Comparison of ENCODE assay signal across 20 mouse cellular contexts in the genomic region with DNA sequence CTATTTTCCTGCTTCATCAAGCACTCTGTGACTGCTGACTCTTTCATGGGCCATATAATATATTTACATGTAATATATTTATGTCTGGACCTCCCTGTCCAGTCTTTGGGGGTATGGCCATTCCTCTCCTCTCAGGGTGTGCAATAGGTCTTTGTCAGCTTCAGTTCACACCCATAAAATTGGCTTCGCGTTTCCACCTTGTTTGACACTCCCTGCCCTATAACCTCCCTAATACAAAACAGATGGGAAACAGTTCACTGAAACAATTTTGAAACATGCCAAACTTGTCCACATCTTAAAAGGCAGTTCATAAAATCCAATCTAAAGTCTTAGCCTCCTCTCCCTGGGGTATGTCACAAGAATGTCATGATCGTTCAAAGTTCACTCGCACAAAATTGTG.
A peak's percentile ranks its signal among the peaks of the same experiment; 100 is the strongest.
DNase-seq lines count a peak whose midpoint lies in the region; ATAC-seq and TF ChIP-seq lines count a peak whose summit lies in the region.
"Had no signal": no experiment of that assay in that cellular context is flagged by ENCODE, and none has a peak within 500 bp of the region (broad histone marks: within the 10 kb centered on the region; RNA-seq: fewer than 3 reads in every experiment).

No protein-coding gene starts in this region.

- no peaks in the 10 kb centered on the region for H3K9me3 ChIP-seq in kidney, postnatal 0 days (replicated peaks; ENCODE audit: low read length)
- H3K9me3 ChIP-seq in limb, embryonic 10.5 days (replicated peaks): no peaks in the 10 kb centered on the region
- no peaks in the 10 kb centered on the region for H3K9me3 ChIP-seq in forebrain, embryonic 15.5 days
- H3K9me3 ChIP-seq: heart, embryonic 13.5 days; midbrain, embryonic 15.5 days had no signal

- no peak overlapping the region for H3K4me2 ChIP-seq in kidney, postnatal 0 days (ENCODE audit: low read length)
- no peak overlapping the region for H3K4me2 ChIP-seq in forebrain, embryonic 15.5 days (replicated peaks)
- H3K4me2 ChIP-seq: heart, embryonic 13.5 days; midbrain, embryonic 15.5 days had no signal

- H3K4me3 ChIP-seq in kidney, postnatal 0 days (replicated peaks; ENCODE audit: low read depth, low read length): no peak overlapping the region
- H3K4me3 ChIP-seq in limb, embryonic 10.5 days: no peak overlapping the region
- no peak overlapping the region for H3K4me3 ChIP-seq in forebrain, embryonic 15.5 days
- H3K4me3 ChIP-seq: heart, embryonic 13.5 days; midbrain, embryonic 15.5 days; myocyte had no signal

- no peaks in the 10 kb centered on the region for H3K4me1 ChIP-seq in kidney, postnatal 0 days (replicated peaks; ENCODE audit: insufficient read depth, low read length)
- peaks cover 59% of the 10 kb centered on the region for H3K4me1 ChIP-seq in limb, embryonic 10.5 days
- H3K4me1 ChIP-seq in forebrain, embryonic 15.5 days: no peaks in the 10 kb centered on the region
- H3K4me1 ChIP-seq: heart, embryonic 13.5 days; midbrain, embryonic 15.5 days had no signal

- peak; percentile 65 for DNase-seq in kidney, postnatal 0 days (ENCODE audit: low spot score)
- DNase-seq in kidney, postnatal 25 days: no peak
- DNase-seq in embryo, embryonic 11 days: peak; percentile 67
- DNase-seq in limb, embryonic 10.5 days (ENCODE audit: low spot score): peak; percentile 48
- no peak for DNase-seq in urinary bladder, adult 2 months (ENCODE audit: low spot score)
- DNase-seq in left cerebral cortex, postnatal 25 days (ENCODE audit: low spot score in 2 of 2): no peak
- DNase-seq: adrenal gland, postnatal 25 days; cerebellum, adult 11-12 months; cerebellum, postnatal 25 days; forebrain, postnatal 0 days; heart, postnatal 36 days; kidney, adult 18-20 months; liver; liver, postnatal 0 days; lung, postnatal 10 days; thymus, postnatal 36 days had no signal

- no peaks in the 10 kb centered on the region for H3K27me3 ChIP-seq in kidney, postnatal 0 days (ENCODE audit: insufficient read depth, low read length)
- no peaks in the 10 kb centered on the region for H3K27me3 ChIP-seq in limb, embryonic 10.5 days (ENCODE audit: low read depth, poor library complexity, severe bottlenecking)
- no peaks in the 10 kb centered on the region for H3K27me3 ChIP-seq in forebrain, embryonic 15.5 days
- H3K27me3 ChIP-seq: heart, embryonic 13.5 days; midbrain, embryonic 15.5 days had no signal

- no peak overlapping the region for H3K27ac ChIP-seq in kidney, postnatal 0 days
- no peak overlapping the region for H3K27ac ChIP-seq in limb, embryonic 10.5 days
- H3K27ac ChIP-seq in forebrain, embryonic 15.5 days (replicated peaks): no peak overlapping the region
- H3K27ac ChIP-seq: heart, embryonic 13.5 days; midbrain, embryonic 15.5 days had no signal

- 44% methylated on average over 4 of the region's 4 CpGs for WGBS in kidney, postnatal 0 days
- 10% methylated on average over 4 of the region's 4 CpGs for WGBS in limb, embryonic 10.5 days
- 94% methylated on average over 4 of the region's 4 CpGs for WGBS in forebrain, embryonic 15.5 days

- intact Hi-C loops in left cerebral cortex, postnatal 25 days (cut with DNase I): no loop called here

- H3K36me3 ChIP-seq in kidney, postnatal 0 days (ENCODE audit: insufficient read depth, low read length): no peaks in the 10 kb centered on the region
- H3K36me3 ChIP-seq in limb, embryonic 10.5 days: no peaks in the 10 kb centered on the region
- H3K36me3 ChIP-seq in forebrain, embryonic 15.5 days: no peaks in the 10 kb centered on the region
- H3K36me3 ChIP-seq: heart, embryonic 13.5 days; midbrain, embryonic 15.5 days had no signal

- ATAC-seq in kidney, postnatal 0 days (replicated peaks; ENCODE audit: low FRiP score, low read depth): no peak
- no peak for ATAC-seq in forebrain, embryonic 15.5 days (replicated peaks)
- ATAC-seq: forebrain, postnatal 0 days; liver, postnatal 0 days; midbrain, embryonic 15.5 days had no signal

- H3K9ac ChIP-seq in kidney, postnatal 0 days (ENCODE audit: low read depth, low read length): no peak overlapping the region
- H3K9ac ChIP-seq in forebrain, embryonic 15.5 days (replicated peaks): no peak overlapping the region
- H3K9ac ChIP-seq: forebrain, postnatal 0 days; heart, embryonic 13.5 days; liver, postnatal 0 days; midbrain, embryonic 15.5 days had no signal

- no peak for TF ChIP-seq CTCF in kidney, postnatal 0 days (IDR thresholded peaks at IDR 0.05; ENCODE audit: low read depth)

Comparison
In these comparisons a context has a peak if more than half of its experiments do, and no peak if none do; other contexts are left out.
1. DNase-seq: peak in kidney, postnatal 0 days (single experiment), embryo, embryonic 11 days (single experiment) and limb, embryonic 10.5 days (single experiment); none in kidney, postnatal 25 days (0 of 2), urinary bladder, adult 2 months (single experiment) and left cerebral cortex, postnatal 25 days (0 of 2).